ENCODE assay signal across 18 mouse cellular contexts in genomic region chr16:6861656-6862055, GRCm38 (mm10).
"Had no signal": no experiment of that assay in that cellular context is flagged by ENCODE, and none has a peak within 500 bp of the region (broad histone marks: within the 10 kb centered on the region; RNA-seq: fewer than 3 reads in every experiment).

No protein-coding gene starts in this region.

- H3K4me3 ChIP-seq: midbrain, embryonic 10.5 days; midbrain, embryonic 12.5 days; myocyte; neural tube, embryonic 13.5 days; neural tube, embryonic 15.5 days had no signal

- H3K27me3 ChIP-seq: midbrain, embryonic 12.5 days; neural tube, embryonic 13.5 days; neural tube, embryonic 15.5 days had no signal

- DNase-seq: lung, embryonic 14.5 days; lung, postnatal 10 days; lung, postnatal 4 days; midbrain, embryonic 14.5 days; retina, postnatal 1 day; right cerebral cortex, adult 18-20 months; right cerebral cortex, postnatal 25 days; right cerebral cortex, postnatal 4 days; spleen, adult 18-20 months; thymus, adult 18-20 months; thymus, postnatal 14 days; thymus, postnatal 36 days had no signal

- H3K9me3 ChIP-seq: midbrain, embryonic 10.5 days; midbrain, embryonic 12.5 days; neural tube, embryonic 13.5 days; neural tube, embryonic 15.5 days had no signal

- H3K4me1 ChIP-seq: midbrain, embryonic 10.5 days; midbrain, embryonic 12.5 days; neural tube, embryonic 13.5 days; neural tube, embryonic 15.5 days had no signal

- H3K36me3 ChIP-seq: midbrain, embryonic 10.5 days; midbrain, embryonic 12.5 days; neural tube, embryonic 13.5 days; neural tube, embryonic 15.5 days had no signal

- ATAC-seq: midbrain, embryonic 16.5 days had no signal

- H3K4me2 ChIP-seq: lung, embryonic 14.5 days; midbrain, embryonic 12.5 days; neural tube, embryonic 13.5 days; neural tube, embryonic 15.5 days had no signal

- H3K9ac ChIP-seq: lung, embryonic 14.5 days; midbrain, embryonic 12.5 days; neural tube, embryonic 13.5 days; neural tube, embryonic 15.5 days had no signal

- H3K27ac ChIP-seq: midbrain, embryonic 10.5 days; midbrain, embryonic 12.5 days; neural tube, embryonic 13.5 days; neural tube, embryonic 15.5 days had no signal
